Mouse (Mus musculus) MEL (cell line): Measurements from ENCODE around the gene Fbxo10. TPM values are rescaled to one million over a fixed set of nuclear protein-coding genes. Genes with fewer than 3 reads are reported as not detected.
"Not testable (repeated sequence)": the region's sequence is repeated elsewhere in the genome, so short reads cannot be mapped to it uniquely, and the experiment has no call there.

Source experiments
- DNase-seq: peaks from one replicate; pipeline ENCODE4 v3.0.0; 2011; ENCODE audit warnings: low read depth, low spot score
- H3K27ac ChIP-seq: 2 replicates; pipeline ENCODE4 v1.5.1; 2012; ENCODE audit warnings: low read depth, mild to moderate bottlenecking, control low read depth, low read length, moderate library complexity; ENCODE audit not compliant: control insufficient read depth
- H3K27me3 ChIP-seq, 2 experiments: fragments of 150-350 bp in 1 of 2; sonication (generic) in 1 of 2; 2 replicates each; pipeline ENCODE4 v1.6.1; 2012; ENCODE audit warnings: low read length in 2 of 2, mild to moderate bottlenecking in 2 of 2, improper control_type of control experiment in 1 of 2, moderate library complexity in 1 of 2; ENCODE audit not compliant: insufficient read depth in 2 of 2, control insufficient read depth in 1 of 2
- H3K36me3 ChIP-seq, 2 experiments: 2 replicates each; pipeline ENCODE4 v1.6.1; 2012 to 2014; ENCODE audit warnings: low read length in 2 of 2, improper control_type of control experiment in 1 of 2, inconsistent platforms in 1 of 2, mild to moderate bottlenecking in 1 of 2; ENCODE audit not compliant: insufficient read depth in 2 of 2, control insufficient read depth in 1 of 2
- H3K4me1 ChIP-seq, 2 experiments: fragments of 150-350 bp in 1 of 2; sonication (generic) in 1 of 2; 2 replicates each; pipeline ENCODE4 v1.6.1; 2012; ENCODE audit warnings: low read length in 2 of 2, improper control_type of control experiment in 1 of 2, mild to moderate bottlenecking in 1 of 2; ENCODE audit not compliant: insufficient read depth in 2 of 2, control insufficient read depth in 1 of 2
- H3K4me3 ChIP-seq, 2 experiments: fragments of 150-350 bp in 1 of 2; sonication (generic) in 1 of 2; 2 replicates each; pipeline ENCODE4 v1.5.1; 2012; ENCODE audit warnings: low read depth in 2 of 2, low read length in 2 of 2, mild to moderate bottlenecking in 2 of 2, moderate library complexity in 2 of 2, control low read depth in 1 of 2, improper control_type of control experiment in 1 of 2; ENCODE audit not compliant: control insufficient read depth in 1 of 2, insufficient read depth in 1 of 2
- H3K79me2 ChIP-seq: 2 replicates; pipeline ENCODE4 v1.6.1; 2012; ENCODE audit warnings: mild to moderate bottlenecking, low read length, moderate library complexity; ENCODE audit not compliant: control insufficient read depth, poor library complexity, insufficient read depth
- H3K9ac ChIP-seq: 2 replicates; pipeline ENCODE4 v1.6.1; 2012; ENCODE audit warnings: low read depth, mild to moderate bottlenecking, control low read depth, low read length, moderate library complexity; ENCODE audit not compliant: control insufficient read depth, poor library complexity, severe bottlenecking
- H3K9me3 ChIP-seq: fragments of 150-350 bp; sonication (generic); replicated peaks from 2 replicates; pipeline ENCODE4 v1.6.1; 2012; ENCODE audit warnings: mild to moderate bottlenecking, low read length, improper control_type of control experiment, moderate library complexity; ENCODE audit not compliant: insufficient read depth
- BHLHE40 ChIP-seq: IDR thresholded peaks from 2 replicates; pipeline ENCODE4 v1.6.1; 2012; ENCODE audit warnings: low read depth, mild to moderate bottlenecking, inconsistent platforms, low read length, improper control_type of control experiment, borderline replicate concordance
- CHD2 ChIP-seq: IDR thresholded peaks from 2 replicates; pipeline ENCODE4 v1.6.1; 2011; ENCODE audit warnings: low read length, improper control_type of control experiment
- E2F4 ChIP-seq: IDR thresholded peaks from 2 replicates; pipeline ENCODE4 v1.6.1; 2011; ENCODE audit warnings: low read depth, low read length, improper control_type of control experiment, borderline replicate concordance
- EP300 ChIP-seq, 2 experiments: IDR thresholded peaks; 2 replicates each; pipeline ENCODE4 v1.6.1; 2011; ENCODE audit warnings: improper control_type of control experiment in 2 of 2, low read length in 2 of 2, low read depth in 1 of 2, mild to moderate bottlenecking in 1 of 2
- HCFC1 ChIP-seq: IDR thresholded peaks from 2 replicates; pipeline ENCODE4 v1.6.1; 2012; ENCODE audit warnings: low read depth, mild to moderate bottlenecking, inconsistent platforms, low read length, improper control_type of control experiment, moderate library complexity
- JUND ChIP-seq: IDR thresholded peaks from 2 replicates; pipeline ENCODE4 v1.6.1; 2011; ENCODE audit warnings: low read depth, mild to moderate bottlenecking, improper control_type of control experiment, low read length
- KAT2A ChIP-seq: conservative IDR thresholded peaks from 2 replicates; pipeline ENCODE4 v1.6.1; 2012; ENCODE audit warnings: low read depth, low read length, improper control_type of control experiment, inconsistent platforms
- MAFK ChIP-seq: IDR thresholded peaks from 2 replicates; pipeline ENCODE4 v1.6.1; 2011; ENCODE audit warnings: low read depth, mild to moderate bottlenecking, low read length, improper control_type of control experiment, borderline replicate concordance
- MAZ ChIP-seq: IDR thresholded peaks from 2 replicates; pipeline ENCODE4 v1.6.1; 2012; ENCODE audit warnings: low read depth, mild to moderate bottlenecking, inconsistent platforms, low read length, improper control_type of control experiment
- MEF2A ChIP-seq: IDR thresholded peaks from 2 replicates; pipeline ENCODE4 v1.6.1; 2014; ENCODE audit warnings: low read depth, mild to moderate bottlenecking, inconsistent platforms, low read length, improper control_type of control experiment; ENCODE audit not compliant: poor library complexity, insufficient replicate concordance, severe bottlenecking; ENCODE audit errors: extremely low read depth
- MYB ChIP-seq: IDR thresholded peaks from 2 replicates; pipeline ENCODE4 v1.6.1; 2011; ENCODE audit warnings: mild to moderate bottlenecking, low read depth, low read length, improper control_type of control experiment
- NRF1 ChIP-seq: IDR thresholded peaks from 2 replicates; pipeline ENCODE4 v1.6.1; 2014; ENCODE audit warnings: low read depth, mild to moderate bottlenecking, inconsistent platforms, low read length, improper control_type of control experiment, moderate library complexity; ENCODE audit not compliant: poor library complexity, insufficient read depth, severe bottlenecking
- POLR2AphosphoS5 ChIP-seq: IDR thresholded peaks from 2 replicates; pipeline ENCODE4 v1.6.1; 2012; ENCODE audit warnings: low read depth, borderline replicate concordance, mild to moderate bottlenecking, inconsistent platforms, low read length, moderate library complexity, mixed read lengths
- TBP ChIP-seq: IDR thresholded peaks from 2 replicates; pipeline ENCODE4 v1.8.0; 2011; ENCODE audit warnings: low read depth, low read length, improper control_type of control experiment
- USF2 ChIP-seq, 2 experiments: IDR thresholded peaks; 2 replicates each; pipeline ENCODE4 v1.6.1; 2011 to 2012; ENCODE audit warnings: improper control_type of control experiment in 2 of 2, low read length in 2 of 2, borderline replicate concordance in 1 of 2, inconsistent platforms in 1 of 2, low read depth in 1 of 2, mild to moderate bottlenecking in 1 of 2; ENCODE audit not compliant: insufficient read depth in 1 of 2
- polyA plus RNA-seq, 2 experiments: library from polyadenylated mRNA; stranded (reverse) in 1 of 2; unstranded in 1 of 2; fragments of >175 nt in 1 of 2; fragments of >200 nt in 1 of 2; gene quantifications; 2 replicates each; pipeline versions ENCODE4 v1.2.1 to v1.2.4; 2012; ENCODE audit warnings: low replicate concordance in 2 of 2, low read depth in 1 of 2; ENCODE audit not compliant: insufficient read length in 2 of 2, insufficient read depth in 1 of 2, missing spikeins in 1 of 2
- total RNA-seq: library from RNA; depleted of rRNA; stranded (reverse); fragments of 300-350 nt; gene quantifications from 2 replicates; pipeline ENCODE4 v1.2.3, GENCODE M21; 2012

Gene Fbxo10
- total and polyA plus RNA-seq, 3 experiments, result 2.2 to 6.5 TPM; not detected in 1

DNA sequence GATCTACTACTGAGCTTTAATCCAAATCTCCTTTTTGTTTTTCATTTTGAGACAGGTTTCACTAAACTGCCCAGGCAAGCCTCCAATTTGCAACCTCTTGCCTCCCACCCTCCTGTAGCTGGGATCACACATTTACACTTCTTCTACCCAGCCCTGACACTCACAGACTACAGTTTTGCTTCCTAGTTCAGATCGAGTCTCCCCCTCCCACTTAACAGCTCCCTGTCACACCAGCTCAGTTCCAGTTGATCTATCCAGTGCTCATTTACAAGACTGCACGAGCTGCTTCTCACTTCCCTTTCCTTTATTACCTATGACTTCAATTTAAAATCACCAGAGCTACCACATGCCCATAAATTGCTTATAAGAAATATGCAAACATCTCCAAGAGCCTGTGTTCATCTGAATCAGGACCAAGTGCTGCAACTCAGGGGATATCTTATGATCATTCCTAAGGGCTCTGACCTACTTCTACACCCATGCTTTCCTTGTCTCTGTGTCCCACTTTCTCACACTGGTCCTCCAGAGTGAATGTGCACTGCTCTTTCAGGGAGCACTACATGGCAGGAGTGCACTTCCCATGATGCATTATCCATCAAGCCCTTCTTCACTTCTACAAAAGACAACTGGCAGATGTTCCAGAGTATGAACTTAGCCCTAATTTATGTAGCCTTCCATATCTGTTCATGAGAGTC, 18.2 kb downstream of the Fbxo10 start:
- H3K27ac ChIP-seq, result no peak overlapping the region
- H3K9me3 ChIP-seq, result no peaks in the 10 kb centered on the region
- no peaks in the 10 kb centered on the region for H3K36me3 ChIP-seq
- H3K4me1 ChIP-seq, result no peaks in the 10 kb centered on the region; a peak in 1 of 4 replicates
- H3K4me3 ChIP-seq, result no peak overlapping the region
- TF ChIP-seq USF2 (IDR thresholded peaks at IDR 0.05; ENCODE audit: borderline replicate concordance in 1 of 2, insufficient read depth in 1 of 2, low read depth in 1 of 2, low read length in 2 of 2) (no peak), E2F4 (no peak), KAT2A (no peak), HCFC1 (no peak), CHD2 (no peak), POLR2AphosphoS5 (no peak), NRF1 (no peak), TBP (no peak), BHLHE40 (no peak), JUND (no peak), MAFK (no peak), MYB (no peak), EP300 (IDR thresholded peaks at IDR 0.05; ENCODE audit: low read depth in 1 of 2, low read length in 2 of 2) (no peak), MEF2A (no peak)
- no peaks in the 10 kb centered on the region for H3K79me2 ChIP-seq
- DNase-seq, result no peak
- H3K27me3 ChIP-seq, result no peaks in the 10 kb centered on the region
- no peak overlapping the region for H3K9ac ChIP-seq

DNA sequence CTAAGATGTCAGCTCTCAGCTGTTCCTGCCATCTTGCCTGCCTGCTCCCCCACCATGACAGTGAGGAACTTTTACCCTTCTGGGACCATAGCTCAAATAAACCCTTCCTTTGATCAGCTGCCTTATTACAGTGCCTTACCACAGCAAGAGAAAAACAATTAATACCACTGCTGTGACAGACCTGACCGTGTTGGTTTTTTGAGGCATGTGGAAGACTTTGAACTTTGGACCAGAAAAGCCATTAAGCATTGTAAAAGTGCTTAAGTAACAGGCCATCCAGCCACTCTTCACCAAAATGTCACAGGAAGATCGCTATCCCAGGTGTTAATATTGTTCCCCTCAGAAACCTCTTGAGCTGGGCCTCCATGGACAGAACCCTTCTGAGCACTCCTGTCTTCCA, 19.8 kb downstream of the Fbxo10 start:
- DNase-seq, result no peak
- TF ChIP-seq MYB (no peak), MEF2A (no peak), JUND (no peak), MAZ (no peak)
- TF ChIP-seq, all 39 proteins: peak for 0
- Histone ChIP-seq H3K9ac (no peak overlapping the region), H3K27ac (no peak overlapping the region), H3K4me1 (no peaks in the 10 kb centered on the region; a peak in 1 of 4 replicates), H3K27me3 (no peaks in the 10 kb centered on the region), H3K36me3 (no peaks in the 10 kb centered on the region), H3K4me3 (no peak overlapping the region), H3K79me2 (no peaks in the 10 kb centered on the region), H3K9me3 (no peaks in the 10 kb centered on the region)

DNA sequence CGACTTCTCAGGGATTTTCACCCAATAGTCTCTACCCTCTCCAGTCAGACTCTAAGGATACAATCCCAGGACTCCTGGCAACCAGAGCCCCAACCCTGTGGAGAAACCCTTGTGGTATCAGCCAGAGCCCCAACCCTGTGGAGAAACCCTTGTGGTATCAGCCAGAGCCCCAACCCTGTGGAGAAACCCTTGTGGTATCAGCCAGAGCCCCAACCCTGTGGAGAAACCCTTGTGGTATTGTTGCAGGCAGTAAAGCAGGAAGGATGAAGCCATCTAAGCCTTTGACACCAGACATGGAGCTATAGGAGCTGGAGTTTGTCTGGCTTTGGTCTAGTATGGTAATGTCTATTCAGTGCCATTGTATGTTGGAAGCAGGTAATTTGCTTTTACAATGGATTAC, 20.6 kb downstream of the Fbxo10 start:
- not testable (repeated sequence) for H3K27me3 ChIP-seq, DNase-seq, H3K9ac ChIP-seq, H3K27ac ChIP-seq, H3K79me2 ChIP-seq, H3K9me3 ChIP-seq, H3K4me3 ChIP-seq, H3K36me3 ChIP-seq, H3K4me1 ChIP-seq
